Mouse (Mus musculus): ENCODE data around the gene Igdcc3. TPM values are rescaled to one million over a fixed set of nuclear protein-coding genes. Genes with fewer than 3 reads are reported as not detected.

The Igdcc3 gene
- polyA plus RNA-seq, 2 experiments: 1.1 to 1.2 TPM

DNA sequence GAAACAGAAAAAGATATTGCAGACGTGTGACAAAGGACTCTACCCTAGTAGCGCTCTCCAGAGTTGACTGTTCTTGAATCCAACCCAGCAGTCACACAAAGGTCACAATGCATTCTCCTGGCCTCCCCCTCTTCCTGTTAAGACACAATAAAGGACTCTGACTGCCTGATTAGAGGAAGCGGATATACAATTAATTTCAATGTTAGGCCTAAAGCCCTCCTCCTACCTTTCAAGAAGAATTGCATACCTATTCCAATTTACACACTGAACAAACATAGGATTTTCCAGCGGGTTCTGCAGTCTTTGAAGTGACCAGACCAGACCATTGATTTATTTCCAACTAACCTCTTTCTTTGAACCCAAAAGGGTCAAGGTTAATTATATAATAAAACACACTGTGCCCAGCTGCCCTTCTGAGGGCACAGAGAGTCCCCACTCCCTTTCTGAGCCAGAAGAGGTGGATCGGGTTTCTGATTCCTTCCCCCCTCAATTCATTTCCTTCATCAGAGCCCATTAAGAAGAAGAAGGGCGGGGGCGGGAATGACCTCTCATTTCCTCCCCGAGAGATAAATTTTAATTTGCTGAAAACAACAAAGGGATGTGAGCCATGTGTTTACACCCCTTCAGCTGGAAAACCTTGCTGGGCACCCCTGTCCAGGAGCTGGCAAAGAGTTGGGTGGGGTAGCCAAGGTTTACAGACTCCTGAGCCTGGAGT, 50.9 kb downstream of the Igdcc3 start:
- H3K27ac ChIP-seq (replicated peaks; ENCODE audit: low read depth, low read length): no peak overlapping the region
- DNase-seq (ENCODE audit: low spot score) (no peak), ATAC-seq (ENCODE audit: low FRiP score, low read depth) (no peak)
- no peak for TF ChIP-seq POLR2A (IDR thresholded peaks at IDR 0.05; ENCODE audit: borderline replicate concordance, extremely low read depth, insufficient read depth, insufficient read length)
- H3K4me1 ChIP-seq (ENCODE audit: control insufficient read depth, insufficient read depth, low read length): peaks cover 10% of the 10 kb centered on the region
- no peak overlapping the region for H3K4me3 ChIP-seq (replicated peaks; ENCODE audit: low read length)
- no peaks in the 10 kb centered on the region for H3K36me3 ChIP-seq (ENCODE audit: control insufficient read depth, insufficient read depth, low read length)
- H3K4me2 ChIP-seq (replicated peaks; ENCODE audit: low read depth, low read length, severe bottlenecking): no peak overlapping the region
- no peaks in the 10 kb centered on the region for H3K9me3 ChIP-seq (ENCODE audit: control insufficient read depth, low read length)
- H3K9ac ChIP-seq (ENCODE audit: low read depth, low read length, severe bottlenecking): no peak overlapping the region
- WGBS: 18% methylated on average over 8 of the region's 8 CpGs
- H3K27me3 ChIP-seq (ENCODE audit: control insufficient read depth, insufficient read depth, low read length): no peaks in the 10 kb centered on the region

DNA sequence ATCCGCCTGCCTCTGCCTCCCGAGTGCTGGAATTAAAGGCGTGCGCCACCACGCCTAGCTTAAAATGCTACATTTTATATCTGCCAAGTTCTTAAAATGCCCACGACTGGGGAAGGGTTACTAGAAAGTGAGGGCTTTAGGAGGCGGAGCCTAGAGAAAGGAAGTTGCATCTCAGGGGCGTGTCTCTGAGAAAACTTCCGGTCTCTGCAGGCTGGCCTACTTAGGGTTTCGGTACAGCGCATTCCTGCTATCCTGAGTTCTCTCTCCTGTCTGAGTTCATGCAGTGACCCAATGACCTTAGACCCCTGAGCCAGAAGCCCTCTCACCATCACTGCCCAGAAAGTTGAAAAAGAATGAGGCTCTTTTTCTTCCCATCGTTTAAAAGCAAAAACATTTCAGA, 52.2 kb downstream of the Igdcc3 start:
- H3K4me2 ChIP-seq (replicated peaks; ENCODE audit: low read depth, low read length, severe bottlenecking): no peak overlapping the region
- no peak overlapping the region for H3K4me3 ChIP-seq (replicated peaks; ENCODE audit: low read length)
- TF ChIP-seq POLR2A (IDR thresholded peaks at IDR 0.05; ENCODE audit: borderline replicate concordance, extremely low read depth, insufficient read depth, insufficient read length): no peak
- WGBS: 71% methylated on average over 12 of the region's 12 CpGs
- ATAC-seq (ENCODE audit: low FRiP score, low read depth) (no peak), DNase-seq (ENCODE audit: low spot score) (no peak)
- no peak overlapping the region for H3K9ac ChIP-seq (ENCODE audit: low read depth, low read length, severe bottlenecking)
- H3K4me1 ChIP-seq (ENCODE audit: control insufficient read depth, insufficient read depth, low read length): peaks cover 10% of the 10 kb centered on the region
- no peak overlapping the region for H3K27ac ChIP-seq (replicated peaks; ENCODE audit: low read depth, low read length)
- no peaks in the 10 kb centered on the region for H3K27me3 ChIP-seq (ENCODE audit: control insufficient read depth, insufficient read depth, low read length)
- H3K9me3 ChIP-seq (ENCODE audit: control insufficient read depth, low read length): no peaks in the 10 kb centered on the region
- no peaks in the 10 kb centered on the region for H3K36me3 ChIP-seq (ENCODE audit: control insufficient read depth, insufficient read depth, low read length)

GRCm38 (mm10) chr9:65195053-65195452, 54.1 kb downstream of the Igdcc3 start, which contains the start of gene Parp16:
Gene Parp16 (plus strand): TSS chr9:65195353.
- ATAC-seq (ENCODE audit: low FRiP score, low read depth): no peak
- no peak for DNase-seq (ENCODE audit: low spot score)
- H3K36me3 ChIP-seq (ENCODE audit: control insufficient read depth, insufficient read depth, low read length): no peaks in the 10 kb centered on the region
- peak within 1 kb of the TSS; percentile 3; the same call in 1 of the 2 replicates for H3K4me2 ChIP-seq (replicated peaks; ENCODE audit: low read depth, low read length, severe bottlenecking)
- H3K9me3 ChIP-seq (ENCODE audit: control insufficient read depth, low read length): no peaks in the 10 kb centered on the region
- H3K27me3 ChIP-seq (ENCODE audit: control insufficient read depth, insufficient read depth, low read length): no peaks in the 10 kb centered on the region
- H3K4me3 ChIP-seq (replicated peaks; ENCODE audit: low read length): no peak within 1 kb of the TSS
- peaks cover 10% of the 10 kb centered on the region for H3K4me1 ChIP-seq (ENCODE audit: control insufficient read depth, insufficient read depth, low read length)
- TF ChIP-seq POLR2A (IDR thresholded peaks at IDR 0.05; ENCODE audit: borderline replicate concordance, extremely low read depth, insufficient read depth, insufficient read length): no peak
- H3K27ac ChIP-seq (replicated peaks; ENCODE audit: low read depth, low read length): peak within 1 kb of the TSS; percentile 65
- 81% methylated on average over 4 of the region's 4 CpGs for WGBS
- H3K9ac ChIP-seq (ENCODE audit: low read depth, low read length, severe bottlenecking): 0 out of 2 replicates have a peak within 1 kb of the TSS, but pooled peaks have one; percentile 9

GRCm38 (mm10) chr9:65195621-65195981, 54.6 kb downstream of the Igdcc3 start:
- peak overlapping the region; percentile 3; the same call in 1 of the 2 replicates for H3K4me2 ChIP-seq (replicated peaks; ENCODE audit: low read depth, low read length, severe bottlenecking)
- H3K27ac ChIP-seq (replicated peaks; ENCODE audit: low read depth, low read length): peak overlapping the region; percentile 65
- no peaks in the 10 kb centered on the region for H3K36me3 ChIP-seq (ENCODE audit: control insufficient read depth, insufficient read depth, low read length)
- no peak overlapping the region for H3K9ac ChIP-seq (ENCODE audit: low read depth, low read length, severe bottlenecking)
- no peak overlapping the region for H3K4me3 ChIP-seq (replicated peaks; ENCODE audit: low read length)
- no peaks in the 10 kb centered on the region for H3K27me3 ChIP-seq (ENCODE audit: control insufficient read depth, insufficient read depth, low read length)
- ATAC-seq (ENCODE audit: low FRiP score, low read depth) (no peak), DNase-seq (ENCODE audit: low spot score) (no peak)
- TF ChIP-seq POLR2A (IDR thresholded peaks at IDR 0.05; ENCODE audit: borderline replicate concordance, extremely low read depth, insufficient read depth, insufficient read length): no peak
- 18% methylated on average over 8 of the region's 8 CpGs for WGBS
- H3K4me1 ChIP-seq (ENCODE audit: control insufficient read depth, insufficient read depth, low read length): peaks cover 10% of the 10 kb centered on the region
- no peaks in the 10 kb centered on the region for H3K9me3 ChIP-seq (ENCODE audit: control insufficient read depth, low read length)

GRCm38 (mm10) chr9:65195982-65196737, 55.2 kb downstream of the Igdcc3 start:
- Histone ChIP-seq H3K36me3 (ENCODE audit: control insufficient read depth, insufficient read depth, low read length) (no peaks in the 10 kb centered on the region), H3K27ac (replicated peaks; ENCODE audit: low read depth, low read length) (peak overlapping the region; percentile 65), H3K9me3 (ENCODE audit: control insufficient read depth, low read length) (no peaks in the 10 kb centered on the region), H3K9ac (ENCODE audit: low read depth, low read length, severe bottlenecking) (peak overlapping the region; percentile 43), H3K4me2 (replicated peaks; ENCODE audit: low read depth, low read length, severe bottlenecking) (peak overlapping the region; percentile 36), H3K4me1 (ENCODE audit: control insufficient read depth, insufficient read depth, low read length) (peaks cover 10% of the 10 kb centered on the region), H3K4me3 (replicated peaks; ENCODE audit: low read length) (peak overlapping the region; percentile 21; the same call in 1 of the 2 replicates), H3K27me3 (ENCODE audit: control insufficient read depth, insufficient read depth, low read length) (no peaks in the 10 kb centered on the region)
- WGBS: 2% methylated on average over 9 of the region's 9 CpGs
- DNase-seq (ENCODE audit: low spot score) (peak; percentile 94), ATAC-seq (ENCODE audit: low FRiP score, low read depth) (peak; percentile 91)
- peak; percentile 86; the same call in 1 of the 2 replicates for TF ChIP-seq POLR2A (IDR thresholded peaks at IDR 0.05; ENCODE audit: borderline replicate concordance, extremely low read depth, insufficient read depth, insufficient read length)
